Mouse (Mus musculus): ENCODE measurements at regions not wholly inside any gene's neighbourhood (a gene's known extent, or its start where the extent isn't known, plus 50 kb on each side); places are given as distances from the start of the nearest gene placed in this dataset.

- Histone ChIP-seq H3K79me2 (ENCODE audit: control insufficient read depth, insufficient read depth, low read length, poor library complexity) (no peaks in the 10 kb centered on the region), H3K9me3 (replicated peaks; ENCODE audit: insufficient read depth, low read length) (no peaks in the 10 kb centered on the region), H3K9ac (ENCODE audit: control insufficient read depth, low read depth, low read length, poor library complexity, severe bottlenecking) (no peak overlapping the region), H3K4me3 (ENCODE audit: control insufficient read depth in 1 of 2, insufficient read depth in 1 of 2, low read depth in 2 of 2, low read length in 2 of 2) (no peak overlapping the region), H3K4me1 (ENCODE audit: control insufficient read depth in 1 of 2, insufficient read depth in 2 of 2, low read length in 2 of 2) (no peaks in the 10 kb centered on the region), H3K27me3 (ENCODE audit: control insufficient read depth in 1 of 2, insufficient read depth in 2 of 2, low read length in 2 of 2) (no peaks in the 10 kb centered on the region), H3K36me3 (ENCODE audit: control insufficient read depth in 1 of 2, insufficient read depth in 2 of 2, low read length in 2 of 2) (no peaks in the 10 kb centered on the region), H3K27ac (ENCODE audit: control insufficient read depth, low read depth, low read length) (no peak overlapping the region)
- no peak for DNase-seq (ENCODE audit: low read depth, low spot score)
- TF ChIP-seq CHD1 (IDR thresholded peaks at IDR 0.05; ENCODE audit: low read depth, low read length), result no peak
- TF ChIP-seq POLR2AphosphoS2 (IDR thresholded peaks at IDR 0.05; ENCODE audit: low read length), result no peak
- no peak for TF ChIP-seq MAZ (IDR thresholded peaks at IDR 0.05; ENCODE audit: low read depth, low read length)
- TF ChIP-seq E2F4 (IDR thresholded peaks at IDR 0.05; ENCODE audit: borderline replicate concordance, low read depth, low read length), result no peak
- no peak for TF ChIP-seq TAL1 (IDR thresholded peaks at IDR 0.05; ENCODE audit: low read length)
Observed at GRCm38 (mm10) chr5:35162607-35163006, 57.0 kb upstream of the Lrpap1 start.

- Histone ChIP-seq H3K4me3 (ENCODE audit: control insufficient read depth in 1 of 2, insufficient read depth in 1 of 2, low read depth in 2 of 2, low read length in 2 of 2) (no peak overlapping the region), H3K9me3 (replicated peaks; ENCODE audit: insufficient read depth, low read length) (no peaks in the 10 kb centered on the region), H3K9ac (ENCODE audit: control insufficient read depth, low read depth, low read length, poor library complexity, severe bottlenecking) (no peak overlapping the region), H3K79me2 (ENCODE audit: control insufficient read depth, insufficient read depth, low read length, poor library complexity) (no peaks in the 10 kb centered on the region), H3K27me3 (ENCODE audit: control insufficient read depth in 1 of 2, insufficient read depth in 2 of 2, low read length in 2 of 2) (no peaks in the 10 kb centered on the region), H3K36me3 (ENCODE audit: control insufficient read depth in 1 of 2, insufficient read depth in 2 of 2, low read length in 2 of 2) (no peaks in the 10 kb centered on the region), H3K4me1 (ENCODE audit: control insufficient read depth in 1 of 2, insufficient read depth in 2 of 2, low read length in 2 of 2) (no peaks in the 10 kb centered on the region), H3K27ac (ENCODE audit: control insufficient read depth, low read depth, low read length) (no peak overlapping the region)
- TF ChIP-seq E2F4 (IDR thresholded peaks at IDR 0.05; ENCODE audit: borderline replicate concordance, low read depth, low read length), result no peak
- no peak for TF ChIP-seq NELFE (IDR thresholded peaks at IDR 0.05; ENCODE audit: low read depth, low read length)
- no peak for TF ChIP-seq EP300 (IDR thresholded peaks at IDR 0.05; ENCODE audit: low read depth in 1 of 2, low read length in 2 of 2)
- TF ChIP-seq POLR2AphosphoS5 (IDR thresholded peaks at IDR 0.05; ENCODE audit: borderline replicate concordance, low read depth, low read length), result no peak
- no peak for TF ChIP-seq CHD1 (IDR thresholded peaks at IDR 0.05; ENCODE audit: low read depth, low read length)
- no peak for TF ChIP-seq POLR2A (IDR thresholded peaks at IDR 0.05; ENCODE audit: control insufficient read depth in 1 of 2, insufficient read depth in 1 of 2, low read depth in 1 of 2, low read length in 2 of 2, poor library complexity in 1 of 2)
- no peak for TF ChIP-seq RAD21 (IDR thresholded peaks at IDR 0.05; ENCODE audit: low read depth, low read length)
- TF ChIP-seq GABPA (IDR thresholded peaks at IDR 0.05; ENCODE audit: low read depth, low read length), result no peak
- no peak for TF ChIP-seq MAZ (IDR thresholded peaks at IDR 0.05; ENCODE audit: low read depth, low read length)
- TF ChIP-seq NRF1 (IDR thresholded peaks at IDR 0.05; ENCODE audit: insufficient read depth, low read depth, low read length, poor library complexity, severe bottlenecking), result no peak
- no peak for TF ChIP-seq ETS1 (IDR thresholded peaks at IDR 0.05; ENCODE audit: low read depth, low read length)
- no peak for TF ChIP-seq TBP (IDR thresholded peaks at IDR 0.05; ENCODE audit: low read depth, low read length)
- TF ChIP-seq UBTF (IDR thresholded peaks at IDR 0.05; ENCODE audit: borderline replicate concordance, insufficient read depth, low read depth, low read length), result no peak
- no peak for TF ChIP-seq MYC (IDR thresholded peaks at IDR 0.05; ENCODE audit: low read depth, low read length)
- TF ChIP-seq RCOR1 (IDR thresholded peaks at IDR 0.05; ENCODE audit: low read depth, low read length), result no peak
- no peak for TF ChIP-seq ZKSCAN1 (IDR thresholded peaks at IDR 0.05; ENCODE audit: low read depth, low read length)
- DNase-seq (ENCODE audit: low read depth, low spot score), result no peak
Observed at GRCm38 (mm10) chr5:35162120-35162519, 56.6 kb upstream of the Lrpap1 start.

Measured in MEL (cell line).